In the genomic region with DNA sequence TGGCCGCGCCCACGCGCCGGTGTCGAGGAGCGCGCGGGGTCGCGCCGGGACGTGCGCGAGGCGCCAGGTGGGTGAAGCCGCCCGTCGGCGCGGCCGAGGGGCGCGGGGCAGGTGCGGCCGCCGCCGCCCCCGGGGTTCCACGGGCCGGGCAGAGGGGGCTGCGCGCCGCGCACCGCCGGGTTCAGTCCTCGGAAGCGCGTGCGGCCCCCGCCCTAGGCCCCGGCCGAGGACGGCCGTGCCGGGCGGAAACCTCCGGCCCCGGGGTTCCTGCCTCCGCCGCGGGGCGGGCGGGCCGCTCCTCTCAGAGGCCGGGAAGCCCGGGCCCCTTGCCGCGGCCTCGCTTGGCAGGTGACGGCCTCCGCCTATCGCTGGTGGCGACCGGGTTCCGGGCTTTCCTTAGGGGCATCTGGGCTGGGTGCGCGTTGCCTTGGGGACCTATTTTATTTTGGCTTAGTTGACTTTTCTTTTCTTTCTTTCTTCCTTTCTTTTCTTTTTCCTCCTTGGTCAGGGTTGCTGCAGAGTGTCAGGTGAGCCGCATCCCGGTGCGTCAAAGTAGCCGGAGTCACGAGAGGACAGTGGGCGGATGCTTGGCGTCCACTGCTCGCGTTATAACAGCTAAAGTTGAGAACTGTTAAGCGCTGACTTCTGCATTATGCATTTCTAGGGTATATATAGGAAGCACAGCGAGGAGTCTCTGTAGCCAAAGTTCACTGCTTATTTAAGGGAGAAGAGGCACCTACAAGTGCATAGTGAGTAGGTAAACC, we compare ENCODE assay signal across 8 mouse cellular contexts. TPM values are rescaled to one million over a fixed set of nuclear protein-coding genes. Genes with fewer than 3 reads are reported as not detected.
DNase-seq lines count a peak whose midpoint lies in the region; ATAC-seq and TF ChIP-seq lines count a peak whose summit lies in the region.

No protein-coding gene starts in this region.

- no peak for TF ChIP-seq EP300 in heart, postnatal 0 days (IDR thresholded peaks at IDR 0.05; ENCODE audit: low read depth)

- H3K9me3 ChIP-seq in E14TG2a.4 (ENCODE audit: low read length) = no peaks in the 10 kb centered on the region
- no peaks in the 10 kb centered on the region for H3K9me3 ChIP-seq in erythroblast, embryonic 14.5 days (ENCODE audit: control insufficient read depth, low read length)
- no peaks in the 10 kb centered on the region for H3K9me3 ChIP-seq in heart, postnatal 0 days (replicated peaks; ENCODE audit: control insufficient read depth, low read length)

- peak overlapping the region; percentile 96 for H3K27ac ChIP-seq in heart, postnatal 0 days (ENCODE audit: low read depth)

- peaks cover 8% of the 10 kb centered on the region for H3K27me3 ChIP-seq in E14TG2a.4 (ENCODE audit: insufficient read depth, low read length)
- H3K27me3 ChIP-seq in erythroblast, embryonic 14.5 days (ENCODE audit: control insufficient read depth) = no peaks in the 10 kb centered on the region
- no peaks in the 10 kb centered on the region for H3K27me3 ChIP-seq in heart, postnatal 0 days (ENCODE audit: control insufficient read depth, insufficient read depth, low read length)

- peak overlapping the region; percentile 99 for H3K9ac ChIP-seq in heart, postnatal 0 days (replicated peaks; ENCODE audit: low read depth, low read length)

- H3K36me3 ChIP-seq in E14TG2a.4 (ENCODE audit: insufficient read depth, low read length) = no peaks in the 10 kb centered on the region
- H3K36me3 ChIP-seq in erythroblast, embryonic 14.5 days (ENCODE audit: control insufficient read depth) = peaks cover 6% of the 10 kb centered on the region
- no peaks in the 10 kb centered on the region for H3K36me3 ChIP-seq in heart, postnatal 0 days (replicated peaks; ENCODE audit: control insufficient read depth, insufficient read depth, low read length)

- TF ChIP-seq CTCF in E14TG2a.4 (conservative IDR thresholded peaks at IDR 0.05; ENCODE audit: low read length) = no peak
- no peak for TF ChIP-seq CTCF in brain, embryonic 14.5 days (IDR thresholded peaks at IDR 0.05; ENCODE audit: borderline replicate concordance, extremely low read depth, insufficient read depth, insufficient read length)
- TF ChIP-seq CTCF in heart, postnatal 0 days (IDR thresholded peaks at IDR 0.05; ENCODE audit: low read depth) = no peak

- peak overlapping the region; percentile 92 for H3K4me3 ChIP-seq in E14TG2a.4 (replicated peaks; ENCODE audit: low read length)
- H3K4me3 ChIP-seq in erythroblast, embryonic 14.5 days (replicated peaks) = peak overlapping the region; percentile 93
- H3K4me3 ChIP-seq in heart, postnatal 0 days (ENCODE audit: low read depth, low read length) = peak overlapping the region; percentile 92

- peak; percentile 84 for ATAC-seq in heart, postnatal 0 days (ENCODE audit: insufficient read depth, low read depth)

- H3K4me2 ChIP-seq in heart, postnatal 0 days (ENCODE audit: low read depth, low read length) = peak overlapping the region; percentile 66

- WGBS in heart, postnatal 0 days = 2% methylated on average over 58 of the region's 80 CpGs

- TF ChIP-seq POLR2A in brain, embryonic 14.5 days (IDR thresholded peaks at IDR 0.05; ENCODE audit: borderline replicate concordance, extremely low read depth, insufficient read depth, insufficient read length, poor library complexity, severe bottlenecking) = no peak

- DNase-seq in brain, embryonic 14.5 days (ENCODE audit: low read depth) = peak; percentile 23
- DNase-seq in heart, postnatal 0 days (ENCODE audit: low spot score) = no peak
- DNase-seq in kidney, postnatal 4 days = peak; percentile 59 to 78
- DNase-seq in lung, postnatal 36 days = peak; percentile 63
- DNase-seq in retina, embryonic 14.5 days (ENCODE audit: low spot score) = peak; percentile 46
- peak; percentile 68 to 71 for DNase-seq in thymus, postnatal 36 days

- H3K4me1 ChIP-seq in E14TG2a.4 (replicated peaks; ENCODE audit: low read depth, low read length) = peaks cover 22% of the 10 kb centered on the region
- peaks cover 33% of the 10 kb centered on the region for H3K4me1 ChIP-seq in erythroblast, embryonic 14.5 days (ENCODE audit: control insufficient read depth)
- peaks cover 28% of the 10 kb centered on the region; the same call in 1 of the 2 replicates for H3K4me1 ChIP-seq in heart, postnatal 0 days (ENCODE audit: control insufficient read depth, insufficient read depth)

RNA-seq across cellular contexts. Expression of a gene that starts 0.6 kb away (rescaled TPM):
- polyA plus RNA-seq in brain, embryonic 14.5 days (2012; rRNA removed) = not detected in 2 replicates
- polyA plus RNA-seq in erythroblast, embryonic 14.5 days (2012) = not detected in 2 replicates
- not detected in 2 replicates for total RNA-seq in heart, postnatal 0 days (2014; rRNA removed; ENCODE audit: low replicate concordance)
- not detected in 2 replicates for polyA plus RNA-seq in heart, postnatal 0 days (2015; fragmentation: Nextera tagmentation; extraction: Ambion mirVana)

RNA-seq across cellular contexts. Expression of a gene that starts 0.9 kb away (rescaled TPM):
- 18.2 and 20.7 TPM in 2 replicates for polyA plus RNA-seq in brain, embryonic 14.5 days (2012; rRNA removed)
- polyA plus RNA-seq in erythroblast, embryonic 14.5 days (2012) = 0.70 and 0.84 TPM in 2 replicates
- 39.7 and 44.3 TPM in 2 replicates for total RNA-seq in heart, postnatal 0 days (2014; rRNA removed; ENCODE audit: low replicate concordance)
- 19.6 and 22.7 TPM in 2 replicates for polyA plus RNA-seq in heart, postnatal 0 days (2015; fragmentation: Nextera tagmentation; extraction: Ambion mirVana)

Comparison
In these comparisons a context has a peak if more than half of its experiments do, and no peak if none do; other contexts are left out.
1. RNA of a gene that starts 0.9 kb away (polyA plus RNA-seq): 19.6 to 22.7 TPM in heart, postnatal 0 days and 18.2 to 20.7 TPM in brain, embryonic 14.5 days; 0.70 to 0.84 TPM in erythroblast, embryonic 14.5 days; every median in the first group is over 10 times any median in the second.
2. Peak in every context shown above with its lines, with median percentiles within 50 percentile points of each other: H3K4me3 ChIP-seq.